Mouse (Mus musculus) embryonic facial prominence, embryonic 10.5 days (tissue): ENCODE results near the gene Srm. TPM values are rescaled to one million over a fixed set of nuclear protein-coding genes. Genes with fewer than 3 reads are reported as not detected.

Experiments used
- DNase-seq: peaks from one replicate; pipeline ENCODE4 v3.0.0-alpha.2; 2017; ENCODE audit warnings: low spot score
- H3K27ac ChIP-seq: fragments of 300-500 bp; sonication (generic); replicated peaks from 2 replicates; pipeline ENCODE4 v1.5.1; 2016; ENCODE audit warnings: mild to moderate bottlenecking
- H3K27me3 ChIP-seq: fragments of 300-500 bp; sonication (generic); replicated peaks from 2 replicates; pipeline ENCODE4 v1.6.1; 2016; ENCODE audit warnings: low read depth, mild to moderate bottlenecking; ENCODE audit not compliant: poor library complexity, severe bottlenecking
- H3K36me3 ChIP-seq: fragments of 300-500 bp; sonication (generic); replicated peaks from 2 replicates; pipeline ENCODE4 v1.6.1; 2016; ENCODE audit warnings: mild to moderate bottlenecking, moderate library complexity
- H3K4me1 ChIP-seq: fragments of 300-500 bp; sonication (generic); 2 replicates; pipeline ENCODE4 v1.6.1; 2016
- H3K4me3 ChIP-seq: fragments of 300-500 bp; sonication (generic); 2 replicates; pipeline ENCODE4 v1.5.1; 2016; ENCODE audit warnings: mild to moderate bottlenecking, moderate library complexity
- H3K9me3 ChIP-seq: fragments of 300-500 bp; sonication (generic); 2 replicates; pipeline ENCODE4 v1.6.1; 2016; ENCODE audit warnings: mild to moderate bottlenecking
- WGBS: fragments of 180-500 bp; shearing (Covaris S2); methylation state at CpG from one replicate; pipeline ENCODE4 v1.1.7; 2016; 5-methylcytosine and 5-hydroxymethylcytosine counted together
- polyA plus RNA-seq: library from polyadenylated mRNA; unstranded; fragments of >200 nt; fragmentation: Nextera tagmentation; extraction: Ambion mirVana; gene quantifications from 2 replicates; pipeline ENCODE4 v1.2.1, GENCODE M21; 2016

The Srm gene
- polyA plus RNA-seq, 1 experiment from 2014 or later = 248 TPM

DNA sequence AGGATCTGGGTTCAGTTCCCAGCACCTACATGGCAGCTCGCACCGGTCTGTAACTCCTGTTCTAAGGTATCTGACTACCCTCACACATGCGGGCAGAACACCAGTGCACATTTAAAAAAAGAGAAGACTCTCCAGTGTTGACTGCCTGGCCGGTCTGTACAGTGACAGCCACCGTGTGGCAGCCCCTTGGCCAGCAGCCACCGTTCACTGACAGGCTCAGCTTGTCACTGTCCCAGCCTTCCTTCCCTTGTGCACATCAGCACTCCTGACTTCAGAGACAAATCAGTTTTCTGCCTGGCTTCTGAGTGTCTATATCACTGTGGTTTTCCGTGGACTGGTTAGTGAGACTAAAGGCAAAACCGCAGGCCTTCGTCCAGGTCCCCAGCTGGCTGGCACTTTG, 2.5 kb upstream of the Srm start:
- DNase-seq = no peak
- Histone ChIP-seq H3K4me1 (peaks cover 27% of the 10 kb centered on the region), H3K4me3 (no peak overlapping the region), H3K9me3 (no peaks in the 10 kb centered on the region), H3K36me3 (peaks cover 14% of the 10 kb centered on the region), H3K27ac (no peak overlapping the region), H3K27me3 (no peaks in the 10 kb centered on the region)
- WGBS = 84% methylated on average over 9 of the region's 9 CpGs

DNA sequence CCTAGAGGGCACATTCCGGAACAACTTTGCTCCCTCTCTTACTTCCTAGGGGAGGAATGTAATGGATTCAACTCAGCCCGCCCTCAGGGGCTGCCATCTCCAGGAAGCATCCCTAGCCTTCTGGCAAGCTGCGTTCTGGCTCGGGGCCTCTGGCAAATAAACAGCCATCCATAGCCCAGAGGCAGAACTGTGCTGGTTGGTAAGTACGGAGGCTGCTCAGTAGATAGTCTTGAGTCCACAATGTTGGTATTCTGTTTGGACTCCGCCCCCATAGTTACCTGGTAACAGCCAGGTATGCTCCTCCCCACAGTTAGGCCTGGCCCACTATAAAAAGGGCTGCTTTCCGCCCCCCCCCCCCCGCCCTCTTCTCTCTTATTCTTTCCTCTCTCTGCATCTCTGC, 1.7 kb upstream of the Srm start:
- Histone ChIP-seq H3K4me3 (no peak overlapping the region), H3K27ac (no peak overlapping the region), H3K9me3 (no peaks in the 10 kb centered on the region), H3K4me1 (peaks cover 27% of the 10 kb centered on the region), H3K36me3 (peaks cover 22% of the 10 kb centered on the region), H3K27me3 (no peaks in the 10 kb centered on the region)
- whole genome bisulfite sequencing = 49% methylated on average over 7 of the region's 8 CpGs
- DNase-seq = no peak

DNA sequence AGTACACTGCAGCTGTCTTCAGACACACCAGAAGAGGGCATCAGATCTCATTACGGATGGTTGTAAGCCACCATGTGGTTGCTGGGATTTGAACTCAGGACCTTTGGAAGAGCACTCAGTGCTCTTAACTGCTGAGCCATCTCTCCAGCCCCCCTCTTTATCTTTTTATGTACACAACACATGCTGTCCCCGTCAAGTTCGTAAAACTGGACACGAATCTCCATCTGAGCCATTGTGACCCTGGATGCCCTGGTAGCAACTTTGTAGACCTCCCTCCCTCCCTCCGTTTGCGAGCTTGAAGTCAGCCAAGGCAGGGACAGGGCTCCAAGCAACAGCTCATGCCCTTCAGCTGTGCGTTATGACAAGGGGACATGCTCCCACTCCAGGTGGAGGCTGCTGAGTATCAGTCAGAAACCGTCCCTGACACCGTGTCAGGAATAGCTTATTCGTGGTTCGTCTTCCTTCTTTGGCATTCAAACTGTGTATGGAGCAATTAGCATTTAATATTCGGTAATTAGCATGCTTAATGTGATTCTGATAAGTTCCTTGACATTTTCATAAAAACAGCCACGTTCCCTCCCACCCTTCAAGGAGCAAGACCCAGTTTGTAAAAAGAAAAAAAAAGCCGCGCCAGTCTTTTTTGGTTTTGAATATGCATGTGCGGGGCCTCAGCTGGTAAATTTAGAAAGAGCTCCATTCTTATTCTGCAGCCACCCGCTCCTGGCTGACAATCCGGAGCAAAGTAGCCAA, 707 bp upstream of the Srm start:
- Histone ChIP-seq H3K4me3 (peak overlapping the region; percentile 80), H3K9me3 (no peaks in the 10 kb centered on the region), H3K27me3 (no peaks in the 10 kb centered on the region), H3K36me3 (peaks cover 32% of the 10 kb centered on the region), H3K4me1 (peaks cover 27% of the 10 kb centered on the region), H3K27ac (peak overlapping the region; percentile 89)
- DNase-seq = peak; percentile 43
- 9% methylated on average over 18 of the region's 18 CpGs for WGBS

- WGBS = under 1% methylated on average over 53 of the region's 53 CpGs
- Histone ChIP-seq H3K36me3 (peaks cover 44% of the 10 kb centered on the region), H3K4me3 (peak overlapping the region; percentile 80), H3K4me1 (peaks cover 27% of the 10 kb centered on the region), H3K9me3 (no peaks in the 10 kb centered on the region), H3K27me3 (no peaks in the 10 kb centered on the region), H3K27ac (peak overlapping the region; percentile 89)
- DNase-seq = no peak
Observed at GRCm38 (mm10) chr4:148591637-148592380, 506 bp downstream of the Srm start.

DNA sequence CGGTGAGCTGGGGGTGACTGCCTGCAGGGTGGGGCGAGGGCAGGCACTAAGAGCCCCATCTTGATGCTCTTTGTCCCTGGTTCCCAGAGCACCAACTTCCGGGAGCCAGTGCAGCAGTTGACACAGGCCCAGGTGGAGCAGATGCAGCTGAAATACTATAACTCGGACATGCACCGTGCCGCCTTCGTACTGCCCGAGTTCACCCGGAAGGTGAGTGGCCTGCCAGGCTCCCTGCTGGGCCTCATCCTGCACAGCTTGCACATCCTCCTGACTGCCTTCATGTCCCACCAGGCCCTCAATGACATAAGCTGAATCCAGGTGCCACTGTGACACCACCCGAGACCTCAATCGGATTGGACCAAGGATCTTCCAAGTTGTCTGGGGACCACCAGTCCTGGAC, 2.7 kb downstream of the Srm start:
- peaks cover 27% of the 10 kb centered on the region for H3K4me1 ChIP-seq
- peaks cover 5% of the 10 kb centered on the region; the same call in 1 of the 2 replicates for H3K9me3 ChIP-seq
- WGBS = 95% methylated on average over 11 of the region's 11 CpGs
- no peak overlapping the region for H3K4me3 ChIP-seq
- H3K27ac ChIP-seq = no peak overlapping the region
- H3K27me3 ChIP-seq = no peaks in the 10 kb centered on the region
- no peak for DNase-seq
- H3K36me3 ChIP-seq = peaks cover 66% of the 10 kb centered on the region

DNA sequence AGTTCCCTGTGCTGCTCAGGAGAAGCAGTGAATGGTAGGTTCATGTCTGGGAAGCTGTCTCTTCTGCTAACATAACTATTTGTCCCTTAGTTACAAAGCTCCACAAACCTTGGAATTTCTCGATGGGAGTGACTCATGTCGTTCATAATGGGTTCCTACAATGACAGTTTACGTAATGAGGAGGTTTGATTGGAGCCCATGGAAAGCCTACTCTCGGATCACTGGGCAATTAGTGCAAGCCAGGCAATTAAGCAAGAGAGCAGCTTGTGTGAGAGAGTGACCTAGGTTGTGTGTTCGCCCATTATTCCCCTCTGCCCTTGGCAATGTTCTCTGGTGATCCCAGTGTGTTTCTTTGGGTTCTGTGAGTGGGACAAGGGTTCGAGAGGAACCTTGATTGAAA, 4.6 kb downstream of the Srm start:
- Histone ChIP-seq H3K9me3 (peaks cover 6% of the 10 kb centered on the region; the same call in 1 of the 2 replicates), H3K4me1 (peaks cover 18% of the 10 kb centered on the region), H3K36me3 (peaks cover 84% of the 10 kb centered on the region), H3K27ac (no peak overlapping the region), H3K27me3 (no peaks in the 10 kb centered on the region), H3K4me3 (no peak overlapping the region)
- WGBS = 89% methylated on average over 6 of the region's 6 CpGs
- no peak for DNase-seq

DNA sequence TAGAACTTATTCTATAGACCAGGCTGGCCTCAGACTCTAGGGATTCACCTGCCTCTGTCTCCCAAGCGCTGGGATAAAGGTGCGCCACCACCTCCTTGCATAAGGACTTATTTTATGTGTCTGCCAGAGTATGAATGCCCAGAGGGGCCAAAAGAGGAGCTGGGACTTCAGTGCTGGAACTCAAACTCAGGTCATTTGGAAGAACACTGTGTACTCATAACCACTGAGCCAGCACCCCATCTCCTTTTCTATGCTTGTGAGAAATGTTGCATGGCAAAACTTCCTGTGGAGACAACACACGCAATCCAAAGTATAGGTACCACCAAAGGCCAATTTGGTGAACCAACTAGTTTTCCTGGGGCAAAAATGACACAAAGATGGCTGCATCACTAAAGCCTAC, 5.4 kb downstream of the Srm start:
- Histone ChIP-seq H3K36me3 (peaks cover 86% of the 10 kb centered on the region), H3K9me3 (peaks cover 6% of the 10 kb centered on the region; the same call in 1 of the 2 replicates), H3K27ac (no peak overlapping the region), H3K27me3 (no peaks in the 10 kb centered on the region), H3K4me3 (no peak overlapping the region), H3K4me1 (peaks cover 18% of the 10 kb centered on the region)
- 94% methylated on average over 3 of the region's 3 CpGs for WGBS
- no peak for DNase-seq

DNA sequence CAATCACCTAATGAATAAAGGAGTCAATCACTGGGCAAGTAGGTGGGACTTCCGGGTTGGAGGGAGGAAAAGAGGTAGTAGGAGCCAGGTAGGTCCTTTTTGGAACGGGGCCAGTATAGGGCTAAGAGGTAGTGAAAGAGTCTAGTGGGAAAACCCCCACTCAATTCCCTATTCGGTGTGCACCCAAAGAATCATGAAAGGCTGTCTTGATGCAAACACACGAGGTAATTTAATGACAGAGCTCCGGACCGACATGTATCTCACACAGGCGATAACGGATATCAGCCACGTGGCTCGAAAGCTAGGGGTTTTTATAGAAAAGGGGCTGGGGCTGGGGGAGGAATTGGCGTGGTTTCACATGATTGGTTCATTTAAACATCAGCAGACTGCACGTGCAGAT, 7.5 kb downstream of the Srm start:
- 95% methylated on average over 12 of the region's 12 CpGs for WGBS
- peaks cover 71% of the 10 kb centered on the region for H3K36me3 ChIP-seq
- no peak for DNase-seq

GRCm38 (mm10) chr4:148600316-148600715, 9.0 kb downstream of the Srm start:
- DNase-seq = no peak
- H3K9me3 ChIP-seq = peaks cover 6% of the 10 kb centered on the region; the same call in 1 of the 2 replicates
- peaks cover 8% of the 10 kb centered on the region for H3K4me1 ChIP-seq
- H3K27ac ChIP-seq = no peak overlapping the region
- peaks cover 56% of the 10 kb centered on the region for H3K36me3 ChIP-seq
- H3K27me3 ChIP-seq = no peaks in the 10 kb centered on the region
- WGBS = 93% methylated on average over 4 of the region's 4 CpGs
- H3K4me3 ChIP-seq = no peak overlapping the region

More for the DNA sequence above, 7.5 kb downstream of the Srm start:
- H3K4me3 ChIP-seq = no peak overlapping the region
- no peak overlapping the region for H3K27ac ChIP-seq
- H3K27me3 ChIP-seq = no peaks in the 10 kb centered on the region
- H3K9me3 ChIP-seq = peaks cover 6% of the 10 kb centered on the region; the same call in 1 of the 2 replicates
- H3K4me1 ChIP-seq = peaks cover 5% of the 10 kb centered on the region

DNA sequence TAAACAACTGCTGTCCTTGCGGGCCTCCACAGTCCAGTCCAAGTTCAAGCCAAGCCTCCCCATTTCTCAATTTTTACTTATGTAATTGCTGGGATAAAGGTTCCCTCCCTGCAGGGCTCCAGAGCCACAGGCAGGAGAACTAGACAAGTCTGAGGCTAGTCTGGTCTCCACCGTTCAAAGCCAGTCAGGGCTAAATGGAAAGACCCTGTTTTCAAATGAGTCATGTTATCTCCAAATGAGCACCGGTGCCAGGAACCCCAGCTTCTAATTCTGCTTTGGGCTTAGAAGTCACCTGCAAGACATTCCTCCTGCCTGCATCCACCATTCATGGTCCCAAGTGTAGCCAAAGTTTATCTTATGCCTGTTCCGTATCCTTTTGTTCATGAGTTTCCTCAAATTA, 10.6 kb downstream of the Srm start:
- Histone ChIP-seq H3K9me3 (peaks cover 6% of the 10 kb centered on the region; the same call in 1 of the 2 replicates), H3K27ac (no peak overlapping the region), H3K27me3 (no peaks in the 10 kb centered on the region), H3K4me1 (peaks cover 8% of the 10 kb centered on the region), H3K4me3 (no peak overlapping the region), H3K36me3 (peaks cover 41% of the 10 kb centered on the region)
- DNase-seq = no peak
- 87% methylated on average over 4 of the region's 4 CpGs for WGBS

- Histone ChIP-seq H3K36me3 (peaks cover 40% of the 10 kb centered on the region), H3K9me3 (peaks cover 6% of the 10 kb centered on the region; the same call in 1 of the 2 replicates), H3K27ac (no peak within 1 kb of the TSS), H3K27me3 (no peaks in the 10 kb centered on the region), H3K4me3 (no peak within 1 kb of the TSS), H3K4me1 (peaks cover 8% of the 10 kb centered on the region)
- 90% methylated on average over 14 of the region's 14 CpGs for WGBS
- no peak for DNase-seq
Observed at GRCm38 (mm10) chr4:148602357-148603120, 11.2 kb downstream of the Srm start, which contains the start of gene Masp2. Gene Masp2, plus strand, starts transcription at chr4:148602554.

DNA sequence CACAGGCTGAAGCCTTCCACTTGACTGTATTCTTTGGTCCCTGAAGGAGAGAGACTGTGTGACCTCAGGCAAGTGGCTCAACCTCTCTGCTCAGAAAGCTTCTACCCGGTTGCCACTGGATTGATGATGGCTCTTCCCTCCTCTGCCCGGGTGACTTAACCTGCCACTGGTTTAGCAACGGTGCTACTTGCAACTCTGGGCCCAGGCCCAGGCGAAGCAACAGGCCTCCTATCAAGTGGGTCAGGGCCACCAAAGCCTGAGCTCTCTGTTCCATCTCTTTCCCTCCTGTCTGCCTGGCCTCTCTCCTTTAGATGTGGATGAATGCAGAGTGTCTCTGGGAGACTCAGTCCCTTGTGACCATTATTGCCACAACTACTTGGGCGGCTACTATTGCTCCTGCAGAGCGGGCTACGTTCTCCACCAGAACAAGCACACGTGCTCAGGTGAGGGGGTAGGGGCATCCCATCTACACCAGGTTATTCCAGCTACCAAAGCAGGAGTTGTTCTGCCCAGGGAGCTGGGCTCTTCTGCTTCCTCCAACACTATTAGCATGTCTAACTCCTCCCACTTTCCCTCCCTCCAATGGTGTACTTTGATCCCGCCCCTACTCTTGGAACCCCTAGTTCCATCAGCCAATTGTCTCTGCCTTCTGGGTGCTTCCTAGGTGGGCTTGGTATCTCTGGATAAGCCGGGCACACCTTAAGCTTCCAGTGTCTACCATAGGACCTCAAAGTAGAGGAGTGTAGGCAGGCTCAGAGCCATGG, 12.3 kb downstream of the Srm start:
- peaks cover 5% of the 10 kb centered on the region; the same call in 1 of the 2 replicates for H3K9me3 ChIP-seq
- H3K36me3 ChIP-seq = peaks cover 34% of the 10 kb centered on the region
- WGBS = 65% methylated on average over 10 of the region's 10 CpGs
- H3K27ac ChIP-seq = no peak overlapping the region
- H3K4me3 ChIP-seq = no peak overlapping the region
- peaks cover 8% of the 10 kb centered on the region for H3K4me1 ChIP-seq
- no peaks in the 10 kb centered on the region for H3K27me3 ChIP-seq
- DNase-seq = no peak
